Mouse (Mus musculus): Measurements from ENCODE around the gene Naaa. TPM values are rescaled to one million over a fixed set of nuclear protein-coding genes. Genes with fewer than 3 reads are reported as not detected.

Gene Naaa
- polyA plus RNA-seq, 1 experiment from 2014 or later, result 23.5 TPM

DNA sequence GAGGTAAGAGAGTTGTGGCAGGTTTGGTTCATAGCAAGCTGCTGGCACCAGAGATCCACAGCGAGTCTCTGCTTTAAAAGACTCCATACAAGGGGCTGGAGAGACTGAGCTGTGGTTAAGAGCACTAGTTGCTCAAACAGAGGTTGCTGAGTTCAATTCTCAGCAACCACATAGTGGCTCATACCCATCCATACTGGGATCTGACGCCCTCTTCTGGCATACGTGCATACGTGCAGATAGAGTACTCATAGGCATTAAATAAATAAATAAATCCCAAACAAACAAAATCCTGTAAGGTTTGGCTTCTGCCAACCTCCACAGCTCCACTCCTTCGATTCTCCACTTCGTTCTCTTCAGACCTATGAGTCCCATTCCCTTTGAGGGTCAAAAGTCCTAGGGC, 25.9 kb downstream of the Naaa start:
- Histone ChIP-seq H3K27me3 (replicated peaks; ENCODE audit: control insufficient read depth, insufficient read depth, low read length) (no peaks in the 10 kb centered on the region), H3K4me1 (replicated peaks; ENCODE audit: control insufficient read depth, insufficient read depth, low read length) (0 out of 2 replicates have a peak, but pooled peaks cover 5% of the 10 kb centered on the region), H3K27ac (ENCODE audit: low read depth) (no peak overlapping the region), H3K36me3 (ENCODE audit: control insufficient read depth, insufficient read depth, low read length) (no peaks in the 10 kb centered on the region), H3K9me3 (ENCODE audit: control insufficient read depth, low read length) (0 out of 2 replicates have a peak, but pooled peaks cover 12% of the 10 kb centered on the region), H3K4me3 (ENCODE audit: low read depth, low read length) (no peak overlapping the region), H3K4me2 (ENCODE audit: low read length) (no peak overlapping the region), H3K9ac (ENCODE audit: low read length) (no peak overlapping the region)
- 94% methylated on average over 6 of the region's 6 CpGs for WGBS
- DNase-seq (ENCODE audit: low spot score) (no peak), ATAC-seq (replicated peaks; ENCODE audit: low FRiP score, low TSS enrichment, low read depth) (no peak)

DNA sequence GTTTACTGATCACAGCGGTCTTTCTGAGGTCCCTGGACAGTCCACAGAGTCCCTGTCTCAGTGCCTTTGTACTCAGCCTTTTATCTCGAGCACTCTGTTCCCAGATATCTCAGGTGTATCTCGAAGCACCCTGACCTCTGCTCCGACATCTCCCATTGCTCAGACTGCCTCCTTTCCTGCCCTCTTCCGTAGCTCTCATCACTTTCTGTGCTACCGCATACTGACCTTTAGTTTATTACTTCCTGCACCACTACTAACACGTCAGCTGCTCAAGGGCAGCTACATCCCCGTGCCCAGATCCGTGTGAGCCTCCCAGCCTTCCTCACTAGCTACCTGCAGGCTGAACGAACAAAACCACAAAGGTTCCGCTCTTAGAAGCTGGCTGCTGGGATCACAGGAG, 29.4 kb downstream of the Naaa start:
- Histone ChIP-seq H3K4me3 (ENCODE audit: low read depth, low read length) (no peak overlapping the region), H3K27ac (ENCODE audit: low read depth) (no peak overlapping the region), H3K36me3 (ENCODE audit: control insufficient read depth, insufficient read depth, low read length) (no peaks in the 10 kb centered on the region), H3K9me3 (ENCODE audit: control insufficient read depth, low read length) (0 out of 2 replicates have a peak, but pooled peaks cover 12% of the 10 kb centered on the region), H3K4me1 (replicated peaks; ENCODE audit: control insufficient read depth, insufficient read depth, low read length) (no peaks in the 10 kb centered on the region), H3K9ac (ENCODE audit: low read length) (no peak overlapping the region), H3K27me3 (replicated peaks; ENCODE audit: control insufficient read depth, insufficient read depth, low read length) (no peaks in the 10 kb centered on the region), H3K4me2 (ENCODE audit: low read length) (no peak overlapping the region)
- no peak for ATAC-seq (replicated peaks; ENCODE audit: low FRiP score, low TSS enrichment, low read depth)
- WGBS, result 82% methylated on average over 11 of the region's 11 CpGs
- no peak for DNase-seq (ENCODE audit: low spot score)

GRCm38 (mm10) chr5:92245483-92245882, 32.5 kb downstream of the Naaa start:
- H3K9ac ChIP-seq (ENCODE audit: low read length), result no peak overlapping the region
- no peak overlapping the region for H3K4me3 ChIP-seq (ENCODE audit: low read depth, low read length)
- H3K36me3 ChIP-seq (ENCODE audit: control insufficient read depth, insufficient read depth, low read length), result 0 out of 2 replicates have a peak, but pooled peaks cover 2% of the 10 kb centered on the region
- H3K9me3 ChIP-seq (ENCODE audit: control insufficient read depth, low read length), result 0 out of 2 replicates have a peak, but pooled peaks cover 12% of the 10 kb centered on the region
- H3K4me1 ChIP-seq (replicated peaks; ENCODE audit: control insufficient read depth, insufficient read depth, low read length), result no peaks in the 10 kb centered on the region
- WGBS, result 93% methylated on average over 9 of the region's 9 CpGs
- H3K27me3 ChIP-seq (replicated peaks; ENCODE audit: control insufficient read depth, insufficient read depth, low read length), result no peaks in the 10 kb centered on the region
- no peak for DNase-seq (ENCODE audit: low spot score)
- H3K4me2 ChIP-seq (ENCODE audit: low read length), result no peak overlapping the region
- no peak for ATAC-seq (replicated peaks; ENCODE audit: low FRiP score, low TSS enrichment, low read depth)
- H3K27ac ChIP-seq (ENCODE audit: low read depth), result no peak overlapping the region

- Histone ChIP-seq H3K9ac (ENCODE audit: low read length) (no peak overlapping the region), H3K9me3 (ENCODE audit: control insufficient read depth, low read length) (0 out of 2 replicates have a peak, but pooled peaks cover 9% of the 10 kb centered on the region), H3K27ac (ENCODE audit: low read depth) (no peak overlapping the region), H3K36me3 (ENCODE audit: control insufficient read depth, insufficient read depth, low read length) (0 out of 2 replicates have a peak, but pooled peaks cover 2% of the 10 kb centered on the region), H3K4me3 (ENCODE audit: low read depth, low read length) (no peak overlapping the region), H3K4me2 (ENCODE audit: low read length) (no peak overlapping the region), H3K27me3 (replicated peaks; ENCODE audit: control insufficient read depth, insufficient read depth, low read length) (no peaks in the 10 kb centered on the region), H3K4me1 (replicated peaks; ENCODE audit: control insufficient read depth, insufficient read depth, low read length) (no peaks in the 10 kb centered on the region)
- DNase-seq (ENCODE audit: low spot score) (no peak), ATAC-seq (replicated peaks; ENCODE audit: low FRiP score, low TSS enrichment, low read depth) (no peak)
- WGBS, result 92% methylated on average over 2 of the region's 2 CpGs
These were observed 33.1 kb downstream of the Naaa start for GRCm38 (mm10) chr5:92244900-92245299.

- WGBS, result 95% methylated on average over 12 of the region's 12 CpGs
- DNase-seq (ENCODE audit: low spot score), result no peak
- H3K4me1 ChIP-seq (replicated peaks; ENCODE audit: control insufficient read depth, insufficient read depth, low read length), result no peaks in the 10 kb centered on the region
- H3K36me3 ChIP-seq (ENCODE audit: control insufficient read depth, insufficient read depth, low read length), result 0 out of 2 replicates have a peak, but pooled peaks cover 2% of the 10 kb centered on the region
- H3K9me3 ChIP-seq (ENCODE audit: control insufficient read depth, low read length), result no peaks in the 10 kb centered on the region
- no peak overlapping the region for H3K9ac ChIP-seq (ENCODE audit: low read length)
- no peak overlapping the region for H3K27ac ChIP-seq (ENCODE audit: low read depth)
- H3K4me2 ChIP-seq (ENCODE audit: low read length), result no peak overlapping the region
- ATAC-seq (replicated peaks; ENCODE audit: low FRiP score, low TSS enrichment, low read depth), result no peak
- no peak overlapping the region for H3K4me3 ChIP-seq (ENCODE audit: low read depth, low read length)
- H3K27me3 ChIP-seq (replicated peaks; ENCODE audit: control insufficient read depth, insufficient read depth, low read length), result no peaks in the 10 kb centered on the region
These were observed 37.2 kb downstream of the Naaa start for GRCm38 (mm10) chr5:92240769-92241168.

GRCm38 (mm10) chr5:92239333-92240232, 38.4 kb downstream of the Naaa start:
- WGBS, result 47% methylated on average over 29 of the region's 29 CpGs
- no peaks in the 10 kb centered on the region for H3K4me1 ChIP-seq (replicated peaks; ENCODE audit: control insufficient read depth, insufficient read depth, low read length)
- ATAC-seq (replicated peaks; ENCODE audit: low FRiP score, low TSS enrichment, low read depth), result 0 out of 2 replicates have a peak, but pooled peaks have one; percentile 22

GRCm38 (mm10) chr5:92234939-92235557, 42.9 kb downstream of the Naaa start:
- Histone ChIP-seq H3K4me2 (ENCODE audit: low read length) (peak overlapping the region; percentile 28), H3K27me3 (replicated peaks; ENCODE audit: control insufficient read depth, insufficient read depth, low read length) (no peaks in the 10 kb centered on the region), H3K36me3 (ENCODE audit: control insufficient read depth, insufficient read depth, low read length) (no peaks in the 10 kb centered on the region), H3K4me3 (ENCODE audit: low read depth, low read length) (peak overlapping the region; percentile 24; the same call in 1 of the 2 replicates), H3K4me1 (replicated peaks; ENCODE audit: control insufficient read depth, insufficient read depth, low read length) (no peaks in the 10 kb centered on the region), H3K27ac (ENCODE audit: low read depth) (peak overlapping the region; percentile 62), H3K9ac (ENCODE audit: low read length) (no peak overlapping the region), H3K9me3 (ENCODE audit: control insufficient read depth, low read length) (no peaks in the 10 kb centered on the region)
- ATAC-seq (replicated peaks; ENCODE audit: low FRiP score, low TSS enrichment, low read depth), result peak; percentile 91
- no peak for DNase-seq (ENCODE audit: low spot score)
- WGBS, result 26% methylated on average over 5 of the region's 5 CpGs

More at GRCm38 (mm10) chr5:92239333-92240232, 38.4 kb downstream of the Naaa start:
- H3K4me3 ChIP-seq (ENCODE audit: low read depth, low read length), result no peak overlapping the region
- peak; percentile 78 for DNase-seq (ENCODE audit: low spot score)
- peak overlapping the region; percentile 29; the same call in 1 of the 2 replicates for H3K4me2 ChIP-seq (ENCODE audit: low read length)
- 0 out of 2 replicates have a peak, but pooled peaks cover 2% of the 10 kb centered on the region for H3K36me3 ChIP-seq (ENCODE audit: control insufficient read depth, insufficient read depth, low read length)
- no peak overlapping the region for H3K27ac ChIP-seq (ENCODE audit: low read depth)
- no peaks in the 10 kb centered on the region for H3K27me3 ChIP-seq (replicated peaks; ENCODE audit: control insufficient read depth, insufficient read depth, low read length)
- no peak overlapping the region for H3K9ac ChIP-seq (ENCODE audit: low read length)
- H3K9me3 ChIP-seq (ENCODE audit: control insufficient read depth, low read length), result no peaks in the 10 kb centered on the region

DNA sequence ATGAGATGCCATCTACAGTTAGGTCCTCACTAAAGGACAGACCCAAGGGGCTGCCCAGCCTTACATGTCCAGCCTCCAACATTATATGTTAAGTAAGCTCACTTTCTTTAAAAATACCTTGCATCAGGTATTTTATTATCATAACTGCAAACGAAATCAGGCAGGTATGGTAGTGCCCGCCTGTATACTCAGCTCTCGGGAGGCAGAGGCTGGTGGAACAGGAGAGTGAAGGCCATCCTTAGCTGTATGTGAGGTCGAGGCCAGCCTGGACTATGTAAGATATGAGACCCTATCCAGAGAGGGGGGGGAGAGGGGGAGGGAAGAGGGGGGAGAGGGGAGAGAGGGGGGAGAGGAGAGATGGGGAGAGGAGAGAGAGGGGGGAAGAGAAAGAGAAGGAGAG, 44.6 kb downstream of the Naaa start:
- Histone ChIP-seq H3K4me3 (ENCODE audit: low read depth, low read length) (no peak overlapping the region), H3K9me3 (ENCODE audit: control insufficient read depth, low read length) (no peaks in the 10 kb centered on the region), H3K27ac (ENCODE audit: low read depth) (no peak overlapping the region), H3K27me3 (replicated peaks; ENCODE audit: control insufficient read depth, insufficient read depth, low read length) (no peaks in the 10 kb centered on the region), H3K4me1 (replicated peaks; ENCODE audit: control insufficient read depth, insufficient read depth, low read length) (no peaks in the 10 kb centered on the region), H3K4me2 (ENCODE audit: low read length) (no peak overlapping the region), H3K36me3 (ENCODE audit: control insufficient read depth, insufficient read depth, low read length) (no peaks in the 10 kb centered on the region), H3K9ac (ENCODE audit: low read length) (no peak overlapping the region)
- DNase-seq (ENCODE audit: low spot score) (no peak), ATAC-seq (replicated peaks; ENCODE audit: low FRiP score, low TSS enrichment, low read depth) (no peak)
- WGBS, result 83% methylated on average over 4 of the region's 4 CpGs

All from intestine, embryonic 14.5 days (tissue).